Mouse (Mus musculus) brain, embryonic 14.5 days (tissue): ENCODE measurements around the gene Mlh3. TPM values are rescaled to one million over a fixed set of nuclear protein-coding genes. Genes with fewer than 3 reads are reported as not detected.
"Not testable (repeated sequence)": the region's sequence is repeated elsewhere in the genome, so short reads cannot be mapped to it uniquely, and the experiment has no call there.

Experiments
- DNase-seq: peaks from one replicate; pipeline ENCODE4 v3.0.0-alpha.2; 2011; ENCODE audit warnings: low read depth
- CTCF ChIP-seq: fragments of 200-500 bp; IDR thresholded peaks from 2 replicates; pipeline ENCODE4 v1.5.1; 2012; ENCODE audit warnings: inconsistent platforms, mild to moderate bottlenecking, moderate library complexity, borderline replicate concordance; ENCODE audit not compliant: insufficient read depth, insufficient read length; ENCODE audit errors: extremely low read depth
- POLR2A ChIP-seq: fragments of 200-500 bp; IDR thresholded peaks from 2 replicates; pipeline ENCODE4 v1.6.1; 2012; ENCODE audit warnings: mild to moderate bottlenecking, inconsistent platforms, borderline replicate concordance; ENCODE audit not compliant: poor library complexity, insufficient read depth, insufficient read length, severe bottlenecking; ENCODE audit errors: extremely low read depth
- polyA plus RNA-seq: library from polyadenylated mRNA; depleted of rRNA; stranded (reverse); fragments of >200 nt; gene quantifications from 2 replicates; pipeline ENCODE4 v1.2.3, GENCODE M21; 2012

The Mlh3 gene
- polyA plus RNA-seq, 1 experiment = 10.1 TPM

- TF ChIP-seq CTCF = no peak
- TF ChIP-seq POLR2A = no peak
- DNase-seq = no peak
These were observed 21.9 kb upstream of the Mlh3 start for GRCm38 (mm10) chr12:85292288-85292687.

GRCm38 (mm10) chr12:85291541-85291940 lies 21.1 kb upstream of the Mlh3 start:
- no peak for DNase-seq
- TF ChIP-seq POLR2A = no peak
- no peak for TF ChIP-seq CTCF

- TF ChIP-seq CTCF = no peak
These were observed 20.2 kb upstream of the Mlh3 start for GRCm38 (mm10) chr12:85290633-85291032.

GRCm38 (mm10) chr12:85289157-85290000 lies 19.0 kb upstream of the Mlh3 start:
- DNase-seq = no peak
- TF ChIP-seq POLR2A (no peak), CTCF (no peak)

More at GRCm38 (mm10) chr12:85290633-85291032, 20.2 kb upstream of the Mlh3 start:
- DNase-seq = no peak

DNA sequence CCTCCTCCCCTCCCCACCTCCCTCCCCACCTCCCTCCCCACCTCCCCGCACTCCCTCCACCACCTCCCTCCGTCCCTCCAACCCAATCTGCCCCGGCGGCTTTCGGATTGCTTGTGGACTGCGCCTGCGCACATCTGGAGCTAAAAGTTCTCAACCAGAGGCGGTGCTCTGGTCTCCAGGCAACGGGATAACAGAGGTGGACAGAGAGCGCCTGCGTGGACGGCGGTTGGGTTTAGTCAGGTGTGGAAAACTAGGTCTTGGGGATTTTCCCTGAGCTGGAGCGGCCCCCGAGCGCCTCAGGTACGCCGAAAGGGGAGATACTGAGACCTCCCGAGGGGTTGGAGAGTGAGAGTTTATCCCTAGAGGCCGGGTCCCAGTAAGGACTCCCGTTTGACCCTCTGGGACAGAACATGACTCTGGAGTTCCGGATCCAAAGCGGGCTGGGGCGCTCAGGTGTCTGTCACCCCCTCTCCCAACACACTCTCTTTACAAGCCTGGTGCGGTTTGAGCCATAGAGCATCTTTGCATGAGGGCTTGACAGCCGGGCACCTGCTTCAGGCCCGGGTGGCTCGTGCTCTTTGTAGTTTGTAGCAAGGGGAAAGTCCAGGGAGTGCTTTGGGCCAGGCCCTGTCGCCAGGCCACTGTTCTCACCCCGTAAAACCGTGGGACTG lies 18.2 kb upstream of the Mlh3 start, which contains the start of gene Zc2hc1c:
Zc2hc1c (plus strand) TSS at position 106 of the 671 bp plus-strand sequence.
- TF ChIP-seq POLR2A (no peak), CTCF (no peak)
- DNase-seq = peak; percentile 93

- DNase-seq = peak; percentile 28
- no peak for TF ChIP-seq CTCF
- TF ChIP-seq POLR2A = no peak
These were observed 17.5 kb upstream of the Mlh3 start, which contains the start of gene Acyp1 for GRCm38 (mm10) chr12:85287809-85288485. TSS of gene Acyp1 (minus strand) at chr12:85288438.

- DNase-seq = no peak
- TF ChIP-seq POLR2A = no peak
- TF ChIP-seq CTCF = peak; percentile 48; the same call in 1 of the 2 replicates
These were observed 16.5 kb upstream of the Mlh3 start for GRCm38 (mm10) chr12:85286941-85287340.

- DNase-seq = no peak
- TF ChIP-seq POLR2A (no peak), CTCF (no peak)
These were observed 14.6 kb upstream of the Mlh3 start for GRCm38 (mm10) chr12:85284996-85285395.

DNA sequence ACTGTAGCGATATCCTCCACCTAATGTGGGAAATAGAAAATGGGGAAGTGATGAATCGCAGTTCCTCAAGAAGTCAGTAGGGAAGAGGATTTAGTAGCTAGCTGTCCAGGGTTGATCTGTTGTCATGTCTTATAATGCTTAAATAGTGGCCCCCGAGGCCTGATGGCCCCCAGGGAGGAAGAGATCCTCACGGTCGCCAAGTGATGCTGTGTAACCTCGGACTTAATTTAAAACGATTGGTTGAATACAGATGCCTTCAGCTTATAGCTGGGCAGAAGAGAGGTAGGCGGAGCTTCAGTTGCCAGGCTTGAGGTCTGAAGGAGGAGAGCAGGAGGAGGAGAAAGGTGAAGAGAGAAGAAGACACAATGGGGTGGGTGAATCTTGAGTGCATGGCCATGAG lies 13.9 kb upstream of the Mlh3 start:
- no peak for TF ChIP-seq CTCF
- TF ChIP-seq POLR2A = no peak
- no peak for DNase-seq

DNA sequence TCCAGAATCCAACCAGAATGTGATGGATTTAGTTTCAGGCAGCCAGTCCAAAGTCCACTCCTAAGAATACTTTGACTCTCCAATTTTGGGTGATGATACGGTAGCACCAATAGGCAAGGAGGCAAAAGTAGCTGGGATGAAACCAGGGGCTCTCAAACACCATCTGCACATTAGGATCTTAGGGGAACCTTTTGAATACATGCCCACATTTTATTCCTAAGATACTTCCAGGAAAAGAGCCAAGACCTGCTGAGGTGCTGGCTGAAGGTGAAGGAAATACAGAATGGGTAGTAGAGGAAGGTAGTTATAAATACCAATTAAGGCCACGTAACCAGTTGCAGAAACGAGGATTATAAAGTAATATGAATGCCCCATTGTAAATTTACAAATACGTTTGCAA lies 11.4 kb upstream of the Mlh3 start:
- DNase-seq = not testable (repeated sequence)

DNA sequence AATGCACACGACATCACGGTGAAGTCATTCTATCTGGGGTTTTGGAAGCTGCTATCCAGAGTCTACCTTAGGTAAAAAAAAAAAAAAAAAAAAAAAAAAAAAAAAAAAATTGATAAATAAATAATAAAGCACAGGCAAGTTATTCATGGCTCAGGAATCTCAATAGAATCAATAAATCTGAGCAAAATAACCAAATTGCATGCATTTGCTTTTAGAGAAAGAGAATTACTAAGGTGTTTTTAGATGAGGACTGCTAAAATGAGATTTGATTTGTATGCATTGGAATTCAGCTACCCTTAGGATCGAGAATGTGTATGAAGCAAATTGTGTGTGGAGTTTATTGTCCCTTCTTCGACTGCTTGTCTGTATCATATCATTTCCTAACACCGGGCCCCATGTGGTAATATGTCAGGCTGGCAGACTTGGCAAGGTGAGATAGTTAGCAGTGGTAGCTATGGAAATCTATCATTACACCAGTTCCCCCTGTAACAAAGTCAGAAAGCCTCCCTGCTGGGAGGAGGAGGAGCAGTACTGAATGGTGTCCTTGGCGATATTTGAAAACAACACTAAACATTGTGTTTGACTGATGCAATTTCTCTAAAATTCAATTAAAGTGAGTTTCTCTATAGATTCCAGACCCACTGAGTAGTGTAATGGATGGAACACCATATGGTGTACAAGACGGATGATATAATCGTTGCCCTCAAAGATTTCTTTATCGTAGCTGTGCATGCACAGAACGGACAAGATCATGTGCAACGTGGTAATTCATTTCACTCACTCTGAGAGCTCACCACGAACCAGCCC lies 10.6 kb upstream of the Mlh3 start:
- TF ChIP-seq POLR2A = no peak
- TF ChIP-seq CTCF = no peak
- DNase-seq = peak; percentile 71
